Mouse (Mus musculus) MEL (cell line): ENCODE data around the gene Slc37a4. TPM values are rescaled to one million over a fixed set of nuclear protein-coding genes. Genes with fewer than 3 reads are reported as not detected.
A peak's percentile ranks its signal among the peaks of the same experiment; 100 is the strongest.
"Not testable (repeated sequence)": the region's sequence is repeated elsewhere in the genome, so short reads cannot be mapped to it uniquely, and the experiment has no call there.

ENCODE experiments used
- DNase-seq: peaks from one replicate; pipeline ENCODE4 v3.0.0; 2011; ENCODE audit warnings: low read depth, low spot score
- H3K27ac ChIP-seq: 2 replicates; pipeline ENCODE4 v1.5.1; 2012; ENCODE audit warnings: low read depth, mild to moderate bottlenecking, control low read depth, low read length, moderate library complexity; ENCODE audit not compliant: control insufficient read depth
- H3K27me3 ChIP-seq, 2 experiments: fragments of 150-350 bp in 1 of 2; sonication (generic) in 1 of 2; 2 replicates each; pipeline ENCODE4 v1.6.1; 2012; ENCODE audit warnings: low read length in 2 of 2, mild to moderate bottlenecking in 2 of 2, improper control_type of control experiment in 1 of 2, moderate library complexity in 1 of 2; ENCODE audit not compliant: insufficient read depth in 2 of 2, control insufficient read depth in 1 of 2
- H3K36me3 ChIP-seq, 2 experiments: 2 replicates each; pipeline ENCODE4 v1.6.1; 2012 to 2014; ENCODE audit warnings: low read length in 2 of 2, improper control_type of control experiment in 1 of 2, inconsistent platforms in 1 of 2, mild to moderate bottlenecking in 1 of 2; ENCODE audit not compliant: insufficient read depth in 2 of 2, control insufficient read depth in 1 of 2
- H3K4me1 ChIP-seq, 2 experiments: fragments of 150-350 bp in 1 of 2; sonication (generic) in 1 of 2; 2 replicates each; pipeline ENCODE4 v1.6.1; 2012; ENCODE audit warnings: low read length in 2 of 2, improper control_type of control experiment in 1 of 2, mild to moderate bottlenecking in 1 of 2; ENCODE audit not compliant: insufficient read depth in 2 of 2, control insufficient read depth in 1 of 2
- H3K4me3 ChIP-seq, 2 experiments: fragments of 150-350 bp in 1 of 2; sonication (generic) in 1 of 2; 2 replicates each; pipeline ENCODE4 v1.5.1; 2012; ENCODE audit warnings: low read depth in 2 of 2, low read length in 2 of 2, mild to moderate bottlenecking in 2 of 2, moderate library complexity in 2 of 2, control low read depth in 1 of 2, improper control_type of control experiment in 1 of 2; ENCODE audit not compliant: control insufficient read depth in 1 of 2, insufficient read depth in 1 of 2
- H3K79me2 ChIP-seq: 2 replicates; pipeline ENCODE4 v1.6.1; 2012; ENCODE audit warnings: mild to moderate bottlenecking, low read length, moderate library complexity; ENCODE audit not compliant: control insufficient read depth, poor library complexity, insufficient read depth
- H3K9ac ChIP-seq: 2 replicates; pipeline ENCODE4 v1.6.1; 2012; ENCODE audit warnings: low read depth, mild to moderate bottlenecking, control low read depth, low read length, moderate library complexity; ENCODE audit not compliant: control insufficient read depth, poor library complexity, severe bottlenecking
- H3K9me3 ChIP-seq: fragments of 150-350 bp; sonication (generic); replicated peaks from 2 replicates; pipeline ENCODE4 v1.6.1; 2012; ENCODE audit warnings: mild to moderate bottlenecking, low read length, improper control_type of control experiment, moderate library complexity; ENCODE audit not compliant: insufficient read depth
- CHD1 ChIP-seq: IDR thresholded peaks from 2 replicates; pipeline ENCODE4 v1.6.1; 2012; ENCODE audit warnings: low read depth, mild to moderate bottlenecking, inconsistent platforms, low read length, improper control_type of control experiment
- CHD2 ChIP-seq: IDR thresholded peaks from 2 replicates; pipeline ENCODE4 v1.6.1; 2011; ENCODE audit warnings: low read length, improper control_type of control experiment
- ELF1 ChIP-seq: IDR thresholded peaks from 2 replicates; pipeline ENCODE4 v1.6.1; 2014; ENCODE audit warnings: low read depth, mild to moderate bottlenecking, inconsistent platforms, low read length, improper control_type of control experiment, moderate library complexity
- ETS1 ChIP-seq: IDR thresholded peaks from 2 replicates; pipeline ENCODE4 v1.6.1; 2012; ENCODE audit warnings: low read depth, mild to moderate bottlenecking, inconsistent platforms, low read length, improper control_type of control experiment, moderate library complexity
- GATA1 ChIP-seq: IDR thresholded peaks from 2 replicates; pipeline ENCODE4 v1.6.1; 2011; ENCODE audit warnings: low read depth, low read length, improper control_type of control experiment
- HCFC1 ChIP-seq: IDR thresholded peaks from 2 replicates; pipeline ENCODE4 v1.6.1; 2012; ENCODE audit warnings: low read depth, mild to moderate bottlenecking, inconsistent platforms, low read length, improper control_type of control experiment, moderate library complexity
- JUND ChIP-seq: IDR thresholded peaks from 2 replicates; pipeline ENCODE4 v1.6.1; 2011; ENCODE audit warnings: low read depth, mild to moderate bottlenecking, improper control_type of control experiment, low read length
- MAX ChIP-seq: IDR thresholded peaks from 2 replicates; pipeline ENCODE4 v1.6.1; 2011; ENCODE audit warnings: low read length, improper control_type of control experiment
- MAZ ChIP-seq: IDR thresholded peaks from 2 replicates; pipeline ENCODE4 v1.6.1; 2012; ENCODE audit warnings: low read depth, mild to moderate bottlenecking, inconsistent platforms, low read length, improper control_type of control experiment
- MEF2A ChIP-seq: IDR thresholded peaks from 2 replicates; pipeline ENCODE4 v1.6.1; 2014; ENCODE audit warnings: low read depth, mild to moderate bottlenecking, inconsistent platforms, low read length, improper control_type of control experiment; ENCODE audit not compliant: poor library complexity, insufficient replicate concordance, severe bottlenecking; ENCODE audit errors: extremely low read depth
- MYB ChIP-seq: IDR thresholded peaks from 2 replicates; pipeline ENCODE4 v1.6.1; 2011; ENCODE audit warnings: mild to moderate bottlenecking, low read depth, low read length, improper control_type of control experiment
- POLR2AphosphoS2 ChIP-seq: IDR thresholded peaks from 2 replicates; pipeline ENCODE4 v1.6.1; 2011; ENCODE audit warnings: low read length, improper control_type of control experiment
- POLR2AphosphoS5 ChIP-seq: IDR thresholded peaks from 2 replicates; pipeline ENCODE4 v1.6.1; 2012; ENCODE audit warnings: low read depth, borderline replicate concordance, mild to moderate bottlenecking, inconsistent platforms, low read length, moderate library complexity, mixed read lengths
- RAD21 ChIP-seq: IDR thresholded peaks from 2 replicates; pipeline ENCODE4 v1.6.1; 2011; ENCODE audit warnings: mild to moderate bottlenecking, low read depth, low read length, improper control_type of control experiment
- SMC3 ChIP-seq: IDR thresholded peaks from 2 replicates; pipeline ENCODE4 v1.6.1; 2011; ENCODE audit warnings: low read depth, low read length, improper control_type of control experiment
- TAL1 ChIP-seq: IDR thresholded peaks from 2 replicates; pipeline ENCODE4 v1.6.1; 2012; ENCODE audit warnings: mild to moderate bottlenecking, inconsistent platforms, low read length, moderate library complexity, mixed read lengths
- TBP ChIP-seq: IDR thresholded peaks from 2 replicates; pipeline ENCODE4 v1.8.0; 2011; ENCODE audit warnings: low read depth, low read length, improper control_type of control experiment
- TCF12 ChIP-seq: IDR thresholded peaks from 2 replicates; pipeline ENCODE4 v1.6.1; 2014; ENCODE audit warnings: low read depth, mild to moderate bottlenecking, inconsistent platforms, low read length, improper control_type of control experiment, moderate library complexity
- UBTF ChIP-seq: IDR thresholded peaks from 2 replicates; pipeline ENCODE4 v1.6.1; 2012; ENCODE audit warnings: low read depth, mild to moderate bottlenecking, inconsistent platforms, low read length, improper control_type of control experiment, moderate library complexity, borderline replicate concordance; ENCODE audit not compliant: insufficient read depth
- ZC3H11A ChIP-seq: IDR thresholded peaks from 2 replicates; pipeline ENCODE4 v1.6.1; 2012; ENCODE audit warnings: low read depth, mild to moderate bottlenecking, inconsistent platforms, low read length, improper control_type of control experiment
- ZMIZ1 ChIP-seq: IDR thresholded peaks from 2 replicates; pipeline ENCODE4 v1.6.1; 2012; ENCODE audit warnings: low read depth, mild to moderate bottlenecking, inconsistent platforms, low read length, improper control_type of control experiment, moderate library complexity
- polyA plus RNA-seq, 2 experiments: library from polyadenylated mRNA; stranded (reverse) in 1 of 2; unstranded in 1 of 2; fragments of >175 nt in 1 of 2; fragments of >200 nt in 1 of 2; gene quantifications; 2 replicates each; pipeline versions ENCODE4 v1.2.1 to v1.2.4; 2012; ENCODE audit warnings: low replicate concordance in 2 of 2, low read depth in 1 of 2; ENCODE audit not compliant: insufficient read length in 2 of 2, insufficient read depth in 1 of 2, missing spikeins in 1 of 2
- total RNA-seq: library from RNA; depleted of rRNA; stranded (reverse); fragments of 300-350 nt; gene quantifications from 2 replicates; pipeline ENCODE4 v1.2.3, GENCODE M21; 2012

Slc37a4 gene
- total and polyA plus RNA-seq, 3 experiments, result 29.0 to 35.3 TPM; not detected in 1

GRCm38 (mm10) chr9:44376141-44376540 lies 20.5 kb upstream of the Slc37a4 start:
- peaks cover 0 to 9% of the 10 kb centered on the region in 2 experiments; a peak in 3 of 4 replicates for H3K4me1 ChIP-seq
- no peak overlapping the region for H3K4me3 ChIP-seq
- H3K36me3 ChIP-seq, result peaks cover 3 to 10% of the 10 kb centered on the region in 2 experiments; a peak in 3 of 4 replicates
- no peaks in the 10 kb centered on the region for H3K27me3 ChIP-seq
- no peak for DNase-seq
- H3K9ac ChIP-seq, result no peak overlapping the region
- TF ChIP-seq HCFC1 (no peak), TCF12 (no peak), MAX (no peak), CHD2 (no peak), MYB (no peak), GATA1 (no peak), JUND (no peak), ZMIZ1 (no peak), ELF1 (no peak), UBTF (no peak), POLR2AphosphoS5 (no peak), MAZ (no peak), POLR2AphosphoS2 (no peak), CHD1 (no peak), ETS1 (no peak), MEF2A (no peak), SMC3 (no peak), TAL1 (no peak), RAD21 (no peak), ZC3H11A (no peak)
- no peak overlapping the region for H3K27ac ChIP-seq
- H3K9me3 ChIP-seq, result no peaks in the 10 kb centered on the region
- peaks cover 20% of the 10 kb centered on the region for H3K79me2 ChIP-seq

GRCm38 (mm10) chr9:44377335-44377734 lies 19.3 kb upstream of the Slc37a4 start:
- not testable (repeated sequence) for H3K4me3 ChIP-seq, H3K36me3 ChIP-seq, H3K27ac ChIP-seq, H3K9ac ChIP-seq, DNase-seq, H3K9me3 ChIP-seq, H3K4me1 ChIP-seq
- peak; percentile 77 for TF ChIP-seq TBP
- TF ChIP-seq, all 39 proteins: peak for 1; not testable (repeated sequence) for 38
- H3K79me2 ChIP-seq, result peaks cover 26% of the 10 kb centered on the region
- H3K27me3 ChIP-seq, result not testable (repeated sequence)
